Mouse (Mus musculus) spleen, adult 2 months (tissue): ENCODE data around the gene Kndc1.

Experiments used
- CTCF ChIP-seq: fragments of 200-500 bp; IDR thresholded peaks from 2 replicates; pipeline ENCODE4 v1.5.1; 2011; ENCODE audit warnings: mild to moderate bottlenecking, inconsistent platforms; ENCODE audit not compliant: insufficient read depth, insufficient read length, insufficient replicate concordance; ENCODE audit errors: extremely low read depth
- POLR2A ChIP-seq: fragments of 200-500 bp; IDR thresholded peaks from 2 replicates; pipeline ENCODE4 v1.6.1; 2011; ENCODE audit warnings: low read depth, low read length, inconsistent platforms

DNA sequence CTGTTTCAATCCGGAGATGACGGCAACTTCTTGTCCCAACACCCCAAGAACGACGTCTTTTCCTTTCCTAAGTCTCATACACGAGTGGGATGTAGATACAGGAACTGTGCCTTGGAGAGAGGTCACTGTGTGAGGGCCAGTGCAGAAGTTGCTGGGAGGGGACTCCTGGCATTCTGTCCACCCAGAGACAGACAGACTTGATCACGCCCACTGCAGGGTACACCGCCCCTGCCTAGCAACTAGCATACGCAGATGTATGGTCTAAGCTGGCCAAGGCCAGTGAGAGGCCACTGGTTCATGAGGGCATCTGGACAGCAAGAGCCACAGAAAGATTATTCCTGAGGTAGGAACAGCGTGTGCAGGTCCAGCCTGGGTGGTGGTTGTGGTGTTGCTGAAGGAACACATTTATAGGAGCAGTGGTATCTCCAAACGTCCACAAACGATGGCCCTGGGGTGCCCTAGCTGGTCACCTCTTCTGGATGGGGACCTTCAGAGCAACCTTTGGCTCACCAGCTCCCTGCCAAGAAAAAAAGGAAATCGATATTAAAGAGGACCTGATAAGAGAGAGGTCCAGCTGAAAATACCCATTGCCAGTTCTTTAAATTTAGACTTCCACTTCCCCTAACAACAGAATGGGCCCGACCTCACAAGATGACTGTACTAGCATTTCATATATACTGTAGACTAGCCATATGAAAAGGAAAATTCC, 84.7 kb downstream of the Kndc1 start:
- TF ChIP-seq CTCF, result no peak
- TF ChIP-seq POLR2A, result no peak
